Mouse (Mus musculus) myocyte (in vitro differentiated cells): ENCODE data around the gene Zfp958.

ENCODE experiments used
- CEBPB ChIP-seq: IDR thresholded peaks from 2 replicates; pipeline ENCODE4 v1.6.1; 2011; ENCODE audit warnings: mild to moderate bottlenecking, moderate library complexity; ENCODE audit not compliant: poor library complexity, insufficient read depth, severe bottlenecking
- MAX ChIP-seq: IDR thresholded peaks from one replicate; pipeline ENCODE4 v1.6.1; 2011; ENCODE audit warnings: low read depth, mild to moderate bottlenecking, control low read depth
- MYOG ChIP-seq, 3 experiments: IDR thresholded peaks; one replicate each; pipeline ENCODE4 v1.6.1; 2011; ENCODE audit warnings: control low read depth in 2 of 3, low read depth in 2 of 3, mild to moderate bottlenecking in 2 of 3; ENCODE audit not compliant: insufficient read length in 2 of 3, control insufficient read depth in 1 of 3, insufficient read depth in 1 of 3
- POLR2A ChIP-seq: IDR thresholded peaks from one replicate; pipeline ENCODE4 v1.6.1; 2011; ENCODE audit warnings: low read depth, mild to moderate bottlenecking, control low read depth, moderate library complexity; ENCODE audit not compliant: insufficient read length

GRCm38 (mm10) chr8:4627349-4627748 lies 14.4 kb downstream of the Zfp958 start:
- TF ChIP-seq MYOG (IDR thresholded peaks at IDR 0.05; ENCODE audit: control insufficient read depth in 1 of 3, insufficient read depth in 1 of 3, insufficient read length in 2 of 3, low read depth in 2 of 3) (no peak), POLR2A (no peak), MAX (no peak), CEBPB (no peak)
